Mouse (Mus musculus) A20 (cell line): ENCODE results near the gene Ilk.
A peak's percentile ranks its signal among the peaks of the same experiment; 100 is the strongest.
"Not testable (repeated sequence)": the region's sequence is repeated elsewhere in the genome, so short reads cannot be mapped to it uniquely, and the experiment has no call there.

ENCODE experiments used
- DNase-seq: peaks from one replicate; pipeline ENCODE4 v3.0.0-alpha.2; 2011; ENCODE audit warnings: low read depth, low spot score

Gene Ilk

GRCm38 (mm10) chr7:105743246-105743925 is 7.0 kb downstream of the Ilk start:
- DNase-seq: not testable (repeated sequence)

DNA sequence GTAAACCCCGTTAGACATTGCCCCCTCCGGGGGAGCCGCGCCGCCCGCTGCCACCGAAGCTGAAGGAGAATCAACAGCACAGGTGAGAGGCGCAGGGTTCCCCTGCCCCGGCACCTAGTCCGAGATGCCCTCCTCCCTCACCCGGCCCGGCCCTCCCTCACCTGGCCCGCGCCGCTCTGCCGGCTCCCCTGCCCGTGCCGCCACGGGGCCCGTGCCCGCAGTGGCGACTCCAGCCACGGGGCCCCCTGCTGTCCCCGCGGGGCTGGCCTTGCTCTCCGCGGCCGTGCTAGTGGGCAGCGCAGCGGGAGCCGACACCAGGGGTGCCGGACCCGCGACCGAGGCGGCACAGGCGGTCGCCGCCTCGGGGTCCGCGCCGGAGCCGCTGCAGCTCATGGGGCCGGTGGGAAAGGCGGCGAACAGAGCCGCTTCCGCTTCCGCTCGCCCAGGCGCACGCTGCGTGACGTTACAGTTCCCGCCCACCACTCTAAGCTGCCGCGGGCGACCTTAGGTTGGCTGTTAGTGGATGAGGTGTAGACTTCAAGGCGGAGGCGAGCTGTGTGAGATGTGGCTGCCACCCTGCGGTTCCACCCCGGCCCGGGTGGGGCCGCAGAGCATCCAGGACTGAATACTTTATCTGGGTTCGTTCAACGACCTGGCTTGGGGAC is 7.7 kb downstream of the Ilk start, which contains the start of gene Taf10:
Gene Taf10, minus strand, starts transcription at position 436 of the 665 bp plus-strand sequence.
- peak; percentile 95 for DNase-seq

GRCm38 (mm10) chr7:105747776-105748175 is 11.4 kb downstream of the Ilk start:
- no peak for DNase-seq

GRCm38 (mm10) chr7:105751491-105752433 is 15.4 kb downstream of the Ilk start, which contains the start of gene Tpp1:
Gene Tpp1, minus strand, starts transcription at chr7:105752235.
- peak; percentile 92 for DNase-seq

DNA sequence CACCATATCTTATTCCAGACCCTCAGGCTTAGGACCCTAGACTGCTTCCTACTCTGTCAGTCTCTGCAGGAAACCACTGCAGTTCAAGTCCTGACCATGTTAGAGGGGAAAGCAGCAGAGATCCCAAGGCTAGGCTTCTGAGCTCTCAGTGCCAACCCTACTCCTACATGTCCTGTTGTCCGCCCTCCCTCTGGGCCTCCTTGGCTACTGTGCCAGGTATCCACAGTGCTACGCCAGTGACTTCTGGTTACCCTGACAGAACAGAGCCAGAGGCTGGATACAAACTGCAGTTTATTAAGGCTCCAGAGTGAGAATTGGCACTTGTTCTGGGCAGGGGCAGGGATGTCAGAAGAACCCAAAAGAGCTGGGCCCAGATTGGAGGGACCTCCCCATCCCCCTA is 16.3 kb downstream of the Ilk start:
- no peak for DNase-seq

GRCm38 (mm10) chr7:105753281-105753680 is 16.9 kb downstream of the Ilk start:
- DNase-seq: no peak

DNA sequence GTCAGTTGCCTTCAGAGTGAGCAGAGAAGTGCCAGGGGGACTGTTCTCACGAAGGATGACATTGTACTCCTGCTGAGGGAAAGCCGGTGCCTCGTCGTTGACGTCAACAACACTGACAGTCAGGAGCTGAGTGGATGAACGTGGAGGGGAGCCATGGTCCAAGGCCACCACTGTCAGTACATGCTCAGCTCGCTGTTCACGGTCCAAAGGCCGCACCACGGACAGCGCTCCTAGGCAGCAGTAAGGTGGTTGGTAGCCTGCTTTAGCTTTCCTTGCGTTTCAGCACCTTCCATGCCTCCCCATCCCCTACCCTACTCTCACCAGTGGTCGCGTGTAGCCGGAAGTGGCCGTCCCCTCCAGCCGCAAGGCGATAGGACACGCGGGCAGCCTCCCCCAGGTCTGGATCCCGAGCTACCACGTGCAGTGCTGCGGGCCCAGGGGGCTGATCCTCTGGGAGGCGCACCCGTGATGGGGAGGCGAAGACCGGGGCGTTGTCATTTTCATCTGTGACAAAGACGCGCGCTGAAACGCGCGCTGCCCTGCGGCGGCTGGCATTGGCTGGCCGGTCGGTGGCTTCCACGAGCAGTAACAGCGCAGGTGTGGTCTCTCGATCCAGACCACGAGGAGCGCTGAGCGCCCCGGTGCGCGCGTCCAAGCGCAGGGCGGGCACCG is 25.6 kb downstream of the Ilk start:
- DNase-seq: no peak

GRCm38 (mm10) chr7:105762517-105763270 is 26.3 kb downstream of the Ilk start:
- DNase-seq: no peak

- DNase-seq: no peak
These were observed 27.9 kb downstream of the Ilk start for GRCm38 (mm10) chr7:105764331-105764730.

- no peak for DNase-seq
These were observed 31.4 kb downstream of the Ilk start for GRCm38 (mm10) chr7:105767729-105768165.

DNA sequence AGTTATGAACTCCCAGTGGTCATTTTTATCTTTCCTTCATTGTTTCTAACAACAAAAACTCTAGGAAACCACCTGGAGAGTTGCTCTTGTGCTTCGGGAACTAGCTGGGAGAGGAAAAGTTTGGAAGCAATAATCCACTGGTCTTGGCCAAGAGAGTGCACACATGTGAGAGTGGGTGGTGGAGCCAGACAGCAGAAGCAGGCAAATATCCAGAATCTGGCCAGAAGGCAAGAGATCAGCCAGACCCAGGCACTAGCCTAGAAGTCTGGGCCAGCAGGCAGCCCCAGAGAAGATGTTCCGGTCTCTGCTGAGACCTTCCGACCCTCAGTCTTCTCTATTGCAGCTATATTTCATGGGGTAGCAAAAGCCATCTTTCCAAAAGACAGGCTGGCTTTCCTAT is 33.6 kb downstream of the Ilk start:
- DNase-seq: no peak

DNA sequence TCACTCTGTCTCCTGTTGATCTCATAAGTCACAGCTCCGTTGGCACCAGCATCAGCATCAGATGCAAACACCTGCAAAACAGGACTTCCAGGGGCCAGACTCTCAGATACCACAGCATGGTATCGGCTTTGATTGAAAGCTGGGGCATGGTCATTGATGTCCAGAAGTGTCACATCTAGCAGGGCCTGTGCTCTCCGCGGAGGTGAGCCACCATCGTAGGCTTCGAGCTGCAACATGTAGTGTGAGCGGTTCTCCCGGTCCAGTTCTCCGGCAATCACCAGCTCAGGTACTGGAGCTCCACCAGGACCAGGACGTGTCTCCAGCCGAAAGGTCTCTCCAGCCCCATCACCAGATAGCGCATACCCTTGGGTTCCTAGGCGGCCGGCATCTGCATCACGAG is 35.9 kb downstream of the Ilk start:
- no peak for DNase-seq

DNA sequence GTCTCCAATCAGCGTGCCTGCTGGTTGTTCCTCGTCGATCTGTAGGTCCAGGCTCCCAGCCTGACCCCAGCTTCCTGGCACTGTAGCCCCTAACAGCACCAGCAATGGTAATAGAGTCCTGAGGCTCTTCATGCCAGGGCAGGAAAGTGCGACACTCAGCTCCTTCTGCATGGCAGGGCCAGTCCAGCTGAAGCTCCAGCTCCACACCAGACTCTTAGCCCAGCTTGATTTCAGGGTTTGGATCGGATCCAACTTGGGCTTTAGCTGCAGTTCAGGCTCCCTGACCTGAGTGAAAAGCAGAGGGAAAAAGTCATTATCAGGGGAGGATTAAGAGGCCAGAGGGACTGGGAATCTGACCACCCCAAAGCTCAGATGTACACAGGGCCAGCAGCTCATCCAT is 36.6 kb downstream of the Ilk start:
- DNase-seq: no peak

GRCm38 (mm10) chr7:105774661-105775060 is 38.3 kb downstream of the Ilk start:
- DNase-seq: no peak

DNA sequence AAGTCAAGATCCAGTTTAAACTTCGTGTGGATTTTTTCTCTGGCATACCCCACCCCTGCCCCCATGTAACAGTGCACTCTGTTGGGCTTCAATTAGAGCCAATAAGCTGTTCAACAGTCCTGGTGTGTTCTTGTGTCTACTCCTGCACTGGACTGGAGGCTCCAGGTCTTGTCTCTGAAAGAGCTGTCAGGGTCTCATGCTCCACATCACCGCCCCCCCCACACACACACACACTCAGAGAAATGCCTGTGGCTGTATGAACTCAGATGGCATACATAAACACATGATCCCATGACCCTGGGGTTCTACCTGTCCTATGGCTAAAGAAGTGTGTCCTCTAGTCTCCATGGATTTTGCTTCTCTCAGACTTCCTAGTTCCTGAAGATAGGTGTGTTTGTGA is 39.6 kb downstream of the Ilk start:
- DNase-seq: no peak

GRCm38 (mm10) chr7:105777316-105777715 is 40.9 kb downstream of the Ilk start:
- no peak for DNase-seq

DNA sequence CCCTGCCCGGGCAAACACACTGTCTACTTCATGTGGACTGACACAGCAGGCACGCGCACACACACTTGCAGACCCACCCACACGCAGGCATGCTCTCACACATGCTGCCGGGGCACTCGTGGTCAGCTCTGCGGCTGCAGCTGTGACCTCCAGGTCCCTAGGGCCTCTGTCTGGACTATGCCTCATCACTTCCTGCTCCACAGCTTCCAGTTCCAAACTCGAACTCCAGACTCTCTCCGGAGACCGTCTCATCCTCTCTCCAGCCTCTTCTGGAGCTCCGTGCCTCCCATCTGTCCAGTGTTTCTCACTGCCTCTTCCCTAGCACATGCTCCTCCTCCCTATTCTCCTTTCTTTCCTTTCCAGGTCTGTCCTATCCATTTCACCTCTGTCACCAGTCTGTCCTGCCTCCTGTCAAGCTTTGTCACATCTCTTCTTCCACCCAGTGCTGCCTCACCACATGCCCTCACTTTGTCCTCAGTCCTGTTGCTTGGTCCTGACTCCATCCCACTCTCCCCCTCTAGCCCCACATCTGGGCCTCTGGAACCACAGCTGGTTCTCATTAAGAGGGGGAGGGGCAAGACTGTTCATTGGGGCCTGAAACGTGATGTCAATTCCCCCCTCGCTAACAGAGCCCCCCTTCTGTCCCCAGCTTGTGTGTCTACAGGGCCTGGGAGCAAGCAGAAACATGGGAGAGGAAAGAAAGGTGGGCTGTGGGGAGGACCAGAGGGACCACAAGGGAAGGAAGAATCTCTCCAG is 41.6 kb downstream of the Ilk start:
- DNase-seq: no peak

GRCm38 (mm10) chr7:105778553-105779265 is 42.3 kb downstream of the Ilk start:
- DNase-seq: peak; percentile 44

DNA sequence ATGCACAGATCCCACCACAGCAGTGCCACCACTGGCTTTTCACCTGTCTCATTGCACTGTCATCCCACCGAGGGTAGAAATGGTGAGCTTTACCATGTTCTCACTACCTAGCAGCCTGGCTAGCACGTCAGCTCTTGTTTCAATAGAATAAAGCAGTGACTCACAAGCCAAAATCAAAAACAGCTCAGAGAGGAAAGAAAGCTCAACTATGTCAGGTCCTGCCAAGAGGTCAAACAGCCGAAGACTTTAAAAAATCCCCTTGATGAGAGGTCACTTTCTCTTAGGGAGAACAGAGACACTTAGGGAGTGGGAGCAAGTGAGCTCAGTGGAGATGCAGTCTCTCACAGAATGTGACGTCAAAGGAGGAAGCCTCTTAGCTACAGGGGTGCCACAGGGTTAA is 47.5 kb downstream of the Ilk start:
- DNase-seq: no peak
